16 mouse cellular contexts compared by ENCODE assay signal in genomic region chr2:80203486-80203885, GRCm38 (mm10).
DNase-seq lines count a peak whose midpoint lies in the region; ATAC-seq and TF ChIP-seq lines count a peak whose summit lies in the region.
"Had no signal": no experiment of that assay in that cellular context is flagged by ENCODE, and none has a peak within 500 bp of the region (broad histone marks: within the 10 kb centered on the region; RNA-seq: fewer than 3 reads in every experiment).

No protein-coding gene starts in this region.

- H3K4me2 ChIP-seq in lung, embryonic 14.5 days, result no peak overlapping the region
- no peak overlapping the region for H3K4me2 ChIP-seq in forebrain, postnatal 0 days (ENCODE audit: low read depth)
- H3K4me2 ChIP-seq: embryonic facial prominence, embryonic 13.5 days; forebrain, embryonic 12.5 days; heart, embryonic 13.5 days; hindbrain, embryonic 15.5 days had no signal

- no peak for TF ChIP-seq CTCF in gastrocnemius, adult 2 months (IDR thresholded peaks at IDR 0.05)
- no peak for TF ChIP-seq CTCF in lung, embryonic 14.5 days (IDR thresholded peaks at IDR 0.05; ENCODE audit: low read depth)
- TF ChIP-seq CTCF in lung, adult 2 months (IDR thresholded peaks at IDR 0.05; ENCODE audit: insufficient read depth, low read length), result no peak
- no peak for TF ChIP-seq CTCF in forebrain, postnatal 0 days (IDR thresholded peaks at IDR 0.05; ENCODE audit: low read depth)

- no peaks in the 10 kb centered on the region for H3K36me3 ChIP-seq in lung, embryonic 14.5 days (ENCODE audit: insufficient read depth)
- no peaks in the 10 kb centered on the region for H3K36me3 ChIP-seq in forebrain, postnatal 0 days (ENCODE audit: insufficient read depth)
- H3K36me3 ChIP-seq: embryonic facial prominence, embryonic 13.5 days; forebrain, embryonic 12.5 days; heart, embryonic 13.5 days; hindbrain, embryonic 15.5 days had no signal

- intact Hi-C loops in gastrocnemius, adult 2 months (cut with DNase I), result no loop called here

- H3K9ac ChIP-seq in lung, embryonic 14.5 days, result no peak overlapping the region
- no peak overlapping the region for H3K9ac ChIP-seq in forebrain, postnatal 0 days
- H3K9ac ChIP-seq: embryonic facial prominence, embryonic 13.5 days; forebrain, embryonic 12.5 days; heart, embryonic 13.5 days; hindbrain, embryonic 15.5 days had no signal

- H3K27ac ChIP-seq in gastrocnemius, adult 2 months, result no peak overlapping the region
- H3K27ac ChIP-seq in lung, embryonic 14.5 days (ENCODE audit: low read depth), result no peak overlapping the region
- H3K27ac ChIP-seq in forebrain, postnatal 0 days (ENCODE audit: low read depth, low read length), result no peak overlapping the region
- H3K27ac ChIP-seq: embryonic facial prominence, embryonic 13.5 days; forebrain, embryonic 12.5 days; heart, embryonic 13.5 days; hindbrain, embryonic 15.5 days had no signal

- DNase-seq in gastrocnemius, postnatal 25 days, result peak; percentile 9
- no peak for DNase-seq in gastrocnemius, adult 2 months
- peak; percentile 60 for DNase-seq in lung, embryonic 14.5 days
- no peak for DNase-seq in lung, adult 2 months
- peak; percentile 8 for DNase-seq in adipocyte (ENCODE audit: low spot score)
- peak; percentile 9 for DNase-seq in skeletal muscle tissue, adult 2 months (ENCODE audit: low read depth, low spot score)
- no peak for DNase-seq in forebrain, postnatal 0 days
- DNase-seq: adrenal gland, postnatal 25 days; cerebellum, adult 18-20 months; cerebellum, adult 9-11 months; cerebellum, postnatal 36 days had no signal

- H3K4me1 ChIP-seq in lung, embryonic 14.5 days (ENCODE audit: insufficient read depth), result no peaks in the 10 kb centered on the region
- H3K4me1 ChIP-seq in lung, adult 2 months (ENCODE audit: control insufficient read depth, insufficient read depth, low read length), result no peaks in the 10 kb centered on the region
- H3K4me1 ChIP-seq in forebrain, postnatal 0 days (ENCODE audit: insufficient read depth), result no peaks in the 10 kb centered on the region
- H3K4me1 ChIP-seq: embryonic facial prominence, embryonic 13.5 days; forebrain, embryonic 12.5 days; hindbrain, embryonic 15.5 days had no signal

- peak; percentile 84; the same call in 1 of the 2 replicates for ATAC-seq in lung, embryonic 14.5 days (ENCODE audit: insufficient read depth)
- no peak for ATAC-seq in forebrain, postnatal 0 days
- ATAC-seq: forebrain, embryonic 16.5 days had no signal

- TF ChIP-seq POLR2A in lung, adult 2 months (IDR thresholded peaks at IDR 0.05; ENCODE audit: borderline replicate concordance, extremely low read depth, low read depth, low read length), result no peak

- no peaks in the 10 kb centered on the region for H3K27me3 ChIP-seq in lung, embryonic 14.5 days (ENCODE audit: insufficient read depth, low read length)
- no peaks in the 10 kb centered on the region for H3K27me3 ChIP-seq in forebrain, postnatal 0 days (ENCODE audit: insufficient read depth, low read length)
- H3K27me3 ChIP-seq: embryonic facial prominence, embryonic 13.5 days; forebrain, embryonic 12.5 days; heart, embryonic 13.5 days; hindbrain, embryonic 15.5 days had no signal

- no peaks in the 10 kb centered on the region for H3K9me3 ChIP-seq in lung, embryonic 14.5 days (ENCODE audit: low read depth, low read length)
- H3K9me3 ChIP-seq in forebrain, postnatal 0 days (ENCODE audit: low read length), result no peaks in the 10 kb centered on the region
- H3K9me3 ChIP-seq: embryonic facial prominence, embryonic 13.5 days; forebrain, embryonic 12.5 days; heart, embryonic 13.5 days; hindbrain, embryonic 15.5 days had no signal

- H3K4me3 ChIP-seq in gastrocnemius, adult 2 months, result no peak overlapping the region
- H3K4me3 ChIP-seq in lung, embryonic 14.5 days (ENCODE audit: low read depth, low read length), result no peak overlapping the region
- H3K4me3 ChIP-seq in lung, adult 2 months (replicated peaks; ENCODE audit: extremely low read depth, low read depth, low read length), result no peak overlapping the region
- H3K4me3 ChIP-seq in forebrain, postnatal 0 days (ENCODE audit: low read depth, low read length), result no peak overlapping the region
- H3K4me3 ChIP-seq: embryonic facial prominence, embryonic 13.5 days; forebrain, embryonic 12.5 days; heart, embryonic 13.5 days; hindbrain, embryonic 15.5 days had no signal

Comparison
In these comparisons a context has a peak if more than half of its experiments do, and no peak if none do; other contexts are left out.
1. DNase-seq: peak in gastrocnemius, postnatal 25 days (single experiment), lung, embryonic 14.5 days (single experiment), adipocyte (single experiment) and skeletal muscle tissue, adult 2 months (single experiment); none in gastrocnemius, adult 2 months (single experiment), lung, adult 2 months (single experiment) and forebrain, postnatal 0 days (single experiment).